Mouse (Mus musculus) testis, postnatal 10 days (tissue): ENCODE data around the gene Boc.
"Not testable (repeated sequence)": the region's sequence is repeated elsewhere in the genome, so short reads cannot be mapped to it uniquely, and the experiment has no call there.

Source experiments
- DNase-seq: peaks from one replicate; pipeline ENCODE4 v3.0.0; 2021; ENCODE audit warnings: low spot score

Boc gene

DNA sequence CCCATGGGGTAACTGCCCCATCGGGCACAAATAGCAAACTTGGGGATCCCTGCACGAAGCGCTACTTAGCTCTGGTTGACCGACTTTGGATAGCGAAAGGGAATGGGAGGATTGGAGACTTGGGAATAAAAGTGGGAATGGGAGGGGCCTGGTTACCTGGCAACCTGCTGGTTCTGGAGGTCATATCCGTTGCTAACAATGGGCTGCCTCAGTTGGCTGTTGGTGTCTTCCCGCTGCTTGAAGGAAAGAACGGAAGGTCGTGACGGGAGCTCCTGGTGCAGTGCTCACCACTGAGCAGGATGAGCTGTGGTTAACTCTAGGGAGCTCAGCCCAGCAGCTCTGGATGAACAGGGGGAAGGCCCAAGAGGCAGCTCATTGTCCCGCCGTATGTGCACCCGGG is 71.5 kb downstream of the Boc start:
- DNase-seq = no peak

DNA sequence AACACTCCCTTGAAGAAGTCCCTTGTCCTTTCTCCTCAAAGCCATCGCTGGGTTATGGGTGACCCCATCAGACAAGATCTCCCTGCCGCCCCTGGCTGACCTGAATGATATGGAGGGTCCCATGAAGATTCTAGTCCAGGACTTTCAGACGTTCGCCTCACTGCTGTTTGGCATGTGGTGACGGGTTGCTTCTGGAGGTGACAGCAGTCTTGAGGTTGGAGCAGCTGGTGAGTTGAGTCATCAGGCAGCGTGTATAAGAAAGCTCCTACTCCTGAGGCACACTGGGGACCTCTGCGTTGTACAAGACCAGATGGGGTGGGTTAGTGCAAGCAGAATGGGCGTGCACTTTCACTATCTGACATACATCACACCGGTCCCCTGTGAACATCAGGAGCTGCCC is 72.1 kb downstream of the Boc start:
- peak; percentile 37 for DNase-seq

DNA sequence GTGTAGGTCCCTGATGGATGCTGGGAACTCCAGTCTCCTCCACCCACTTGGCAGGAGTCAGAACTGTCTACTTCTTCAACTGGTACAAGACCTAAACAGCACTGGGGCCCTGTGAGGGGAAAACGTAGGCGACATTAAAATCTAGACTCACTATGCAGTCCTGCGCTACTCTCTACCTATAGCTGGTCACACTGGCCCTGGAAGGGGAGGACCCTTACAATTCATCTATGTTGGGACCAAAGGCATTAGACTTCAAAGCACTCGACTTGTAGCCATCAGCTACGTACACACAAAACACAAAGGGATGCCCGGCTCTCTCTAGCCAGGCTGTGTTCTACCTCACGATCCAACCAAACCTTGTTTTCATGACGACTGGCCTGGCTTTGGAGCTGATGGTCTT is 73.0 kb downstream of the Boc start:
- DNase-seq = no peak

DNA sequence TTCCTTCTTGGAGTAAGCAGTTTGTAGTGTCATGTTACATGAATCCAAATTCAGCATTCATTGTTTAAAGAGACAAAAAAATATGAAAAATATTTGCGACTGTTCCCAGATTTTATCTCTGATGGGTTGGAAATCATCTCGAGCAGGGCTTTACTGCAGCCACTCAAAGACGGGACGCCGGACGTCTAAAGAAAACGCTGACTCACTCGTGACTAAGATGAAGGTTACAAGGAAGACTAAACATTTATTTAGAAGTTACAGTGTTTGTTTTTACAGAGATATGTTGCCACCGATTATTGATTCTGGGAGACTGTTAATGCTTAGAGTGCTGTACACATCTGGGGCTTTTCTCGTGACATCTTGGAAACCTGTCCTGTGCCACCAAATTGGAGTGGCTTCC is 73.9 kb downstream of the Boc start:
- no peak for DNase-seq

DNA sequence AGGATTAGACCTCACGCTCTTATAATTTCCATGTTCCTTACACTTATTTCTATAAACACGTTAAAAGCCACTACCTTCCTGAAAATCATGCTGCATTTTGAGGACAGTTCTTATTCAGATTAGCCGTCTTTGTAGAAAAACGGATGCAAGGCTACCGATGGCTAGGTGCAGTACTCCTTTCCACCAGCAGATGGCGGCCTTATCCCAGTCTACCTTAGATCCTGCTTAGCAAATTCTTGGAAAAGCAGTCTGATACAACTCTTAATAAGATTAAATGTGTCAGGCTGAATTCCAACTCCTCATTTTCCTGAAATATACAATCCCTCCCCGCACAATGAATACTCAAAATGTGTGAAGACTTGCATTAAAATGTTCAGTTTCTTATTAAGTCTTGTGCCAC is 74.6 kb downstream of the Boc start:
- peak; percentile 94 for DNase-seq

DNA sequence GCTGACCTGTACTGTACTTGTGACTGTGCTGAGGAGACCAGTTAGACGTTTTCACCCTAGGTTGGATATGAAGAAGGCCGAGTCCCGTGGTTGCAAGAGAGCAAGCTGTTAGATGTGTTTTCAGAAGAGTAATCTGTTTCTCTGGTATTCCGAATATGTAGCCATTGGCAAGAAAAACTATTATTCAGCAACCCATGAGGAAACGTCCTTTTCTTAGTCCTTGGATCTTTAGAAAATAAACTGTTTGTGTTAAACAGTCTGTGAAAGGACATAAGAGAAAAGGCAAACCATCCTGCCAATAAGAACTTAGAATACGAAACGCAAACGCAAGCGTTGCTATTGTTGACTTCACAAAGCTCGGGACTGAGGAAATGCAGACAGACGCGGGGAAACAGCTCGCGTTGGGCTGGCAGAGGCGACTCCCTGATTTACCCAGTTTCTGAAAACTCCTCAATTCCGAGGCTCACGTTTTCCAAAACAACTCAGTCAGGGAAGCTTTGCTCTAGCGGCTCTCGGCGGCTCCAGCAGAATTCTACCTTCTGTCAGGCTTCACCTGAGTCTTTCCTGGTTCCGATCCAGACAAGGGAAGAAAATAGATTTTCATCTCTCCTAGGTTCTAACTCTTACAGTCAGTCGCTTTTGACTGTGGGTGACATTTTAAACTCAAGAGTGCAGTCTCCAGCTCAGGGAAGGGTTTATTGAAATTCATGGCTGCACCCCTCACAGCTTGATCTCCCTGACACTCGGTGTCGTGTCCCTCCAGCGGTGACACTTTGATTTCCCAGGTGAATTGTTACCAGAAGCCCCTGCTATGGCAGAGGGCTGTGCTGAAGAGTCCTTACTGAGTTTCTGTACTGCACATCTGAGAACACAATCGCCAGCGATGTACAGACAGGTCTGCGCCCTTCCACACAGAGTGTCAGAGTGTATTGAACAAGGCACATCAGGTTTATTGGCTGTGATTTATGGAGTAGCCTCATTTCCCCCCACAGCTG is 76.8 kb downstream of the Boc start:
- no peak for DNase-seq

DNA sequence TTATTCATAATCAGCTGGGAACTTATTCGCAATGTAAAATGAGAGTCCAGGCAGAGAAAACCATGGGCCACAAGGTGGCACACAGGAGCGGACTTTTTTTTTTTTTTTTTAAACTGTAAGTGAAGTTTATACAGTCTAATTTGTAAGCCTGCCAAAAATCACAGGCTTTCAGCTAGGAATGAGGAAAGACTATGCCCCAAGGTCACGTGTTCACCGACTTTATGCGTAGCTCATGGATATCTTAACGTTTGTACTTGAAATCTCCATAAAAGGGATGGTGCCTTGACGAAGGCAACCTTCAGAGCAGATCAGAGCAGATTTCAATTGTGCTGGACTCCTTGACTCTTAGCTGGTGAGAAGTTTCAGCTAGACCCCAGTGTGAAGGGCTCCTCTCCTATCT is 78.1 kb downstream of the Boc start:
- no peak for DNase-seq

DNA sequence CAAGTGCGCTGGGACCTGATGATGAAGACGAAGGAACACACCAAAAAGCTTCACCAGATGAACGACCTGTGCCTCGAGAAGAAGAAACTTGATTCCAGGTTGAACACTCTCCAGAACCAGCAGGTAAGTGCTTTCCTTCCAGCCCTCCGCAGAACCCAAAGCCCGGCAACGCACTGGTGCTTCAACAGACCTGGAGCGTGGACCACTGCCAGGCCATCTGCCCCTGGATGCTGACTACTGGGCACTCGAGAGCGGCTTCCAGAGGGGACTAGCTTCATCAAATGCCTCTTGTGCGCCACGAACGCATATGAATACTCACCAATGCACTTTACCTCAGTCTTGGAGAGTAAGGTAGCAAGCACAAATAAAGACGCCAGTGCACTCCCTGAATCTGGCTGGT is 78.8 kb downstream of the Boc start:
- DNase-seq = peak; percentile 52

DNA sequence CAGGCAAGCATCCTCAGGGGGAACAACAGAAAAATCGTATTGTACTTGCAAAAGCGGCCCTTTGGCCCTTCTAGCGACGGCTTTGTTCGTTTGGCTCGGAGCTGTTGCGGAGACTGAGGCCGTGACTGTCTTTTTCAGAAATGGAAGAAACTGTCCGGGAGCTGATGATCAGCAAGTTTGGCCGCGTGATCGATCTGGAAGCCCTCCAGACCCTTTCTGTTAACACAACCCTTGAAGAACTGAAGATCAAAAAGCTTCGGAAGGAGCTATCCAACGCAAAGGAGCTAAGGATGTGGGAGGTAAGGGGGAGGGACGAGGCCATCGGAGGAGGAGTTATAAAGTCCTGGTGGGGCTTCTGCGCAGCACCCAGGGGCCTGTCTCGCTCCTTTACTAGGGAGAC is 79.9 kb downstream of the Boc start:
- DNase-seq = no peak

DNA sequence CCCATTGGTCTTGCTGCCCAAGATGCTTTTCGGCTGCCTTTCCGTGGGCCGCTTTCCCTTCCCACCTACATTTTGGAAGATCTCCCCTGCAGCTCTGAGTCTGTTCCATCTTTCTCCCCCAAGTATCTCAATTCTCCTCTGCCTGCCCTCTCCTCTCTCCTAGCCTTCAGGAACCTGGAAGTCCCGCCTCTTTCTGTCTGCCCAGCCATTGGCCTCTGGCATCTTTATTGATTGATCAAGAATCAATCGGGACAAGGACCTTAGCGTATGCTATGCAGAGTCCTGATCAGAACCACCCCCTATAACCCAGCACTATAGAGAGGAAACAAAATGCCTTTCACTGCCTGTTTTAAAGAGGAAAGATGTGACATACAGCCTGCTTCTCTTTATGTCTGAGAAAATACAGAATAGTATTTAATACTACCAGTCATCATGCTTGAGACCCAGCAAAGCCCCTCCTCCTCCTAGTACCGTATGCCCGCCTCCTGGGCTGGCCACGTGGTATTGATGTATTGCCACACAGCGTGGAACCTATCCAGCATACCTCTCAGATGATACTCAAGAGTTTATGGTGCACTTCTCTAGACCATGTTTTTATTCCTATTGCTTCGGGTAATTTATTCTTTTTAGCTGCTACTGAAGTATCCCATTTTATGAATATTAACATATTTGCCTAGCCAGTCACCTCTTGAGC is 82.9 kb downstream of the Boc start:
- DNase-seq = no peak

DNA sequence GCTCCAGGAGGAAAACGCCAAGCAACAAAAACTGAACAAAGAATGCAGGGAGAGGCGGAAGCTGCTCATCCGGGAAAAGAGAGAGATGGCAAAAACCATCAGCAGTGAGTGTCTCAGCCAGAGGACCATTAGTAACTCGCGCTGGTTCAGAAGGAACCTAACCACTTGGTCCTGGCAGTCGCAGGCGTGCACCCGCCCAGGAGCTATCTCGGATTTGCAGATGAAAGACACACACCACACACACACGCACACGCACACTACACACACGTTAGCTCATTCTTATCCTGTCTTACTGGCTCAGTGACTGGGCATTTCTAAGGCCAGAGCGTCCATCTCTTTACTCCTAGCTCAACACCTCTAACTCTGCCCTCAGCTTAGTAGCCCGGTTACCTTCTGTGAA is 83.4 kb downstream of the Boc start:
- DNase-seq = no peak

DNA sequence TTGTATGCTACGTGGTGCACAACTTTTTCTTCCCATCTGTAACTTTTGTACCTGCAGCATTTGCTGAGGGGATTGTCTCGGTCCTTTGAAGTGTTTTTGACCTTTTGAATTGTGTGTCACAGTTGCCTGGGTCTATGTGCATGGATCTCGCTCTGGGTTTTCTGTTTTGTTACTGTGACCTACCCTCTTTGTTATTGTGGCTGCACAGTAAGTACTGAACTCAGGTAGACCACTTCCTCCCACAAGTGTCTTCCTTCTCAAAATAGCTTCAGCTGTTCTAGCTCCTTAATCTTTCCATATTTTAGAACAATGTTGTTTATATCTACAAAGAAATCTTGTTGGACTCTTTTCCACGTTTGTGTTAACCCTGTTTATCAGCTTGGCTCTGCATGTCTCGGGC is 97.8 kb downstream of the Boc start:
- DNase-seq = no peak

DNA sequence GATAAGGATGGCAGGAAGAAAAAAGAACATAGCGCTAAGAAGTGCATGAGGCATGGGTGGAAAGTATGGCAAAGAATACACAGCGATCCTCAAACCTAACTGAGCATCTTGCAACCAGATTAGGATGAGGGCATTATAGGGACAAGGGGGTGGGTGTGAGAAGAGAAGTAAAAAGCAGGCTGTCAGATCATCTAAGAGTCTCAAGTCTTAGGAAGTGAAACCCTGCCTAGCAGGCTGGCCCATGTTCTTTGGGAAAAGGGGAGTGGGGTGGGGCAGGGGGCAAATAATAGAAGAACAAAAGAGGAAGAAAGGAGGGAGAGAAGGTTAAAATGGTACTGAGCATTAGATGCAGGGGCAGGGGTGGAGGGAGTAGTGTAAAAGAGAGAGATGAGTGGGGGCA is 99.9 kb downstream of the Boc start:
- DNase-seq = no peak

DNA sequence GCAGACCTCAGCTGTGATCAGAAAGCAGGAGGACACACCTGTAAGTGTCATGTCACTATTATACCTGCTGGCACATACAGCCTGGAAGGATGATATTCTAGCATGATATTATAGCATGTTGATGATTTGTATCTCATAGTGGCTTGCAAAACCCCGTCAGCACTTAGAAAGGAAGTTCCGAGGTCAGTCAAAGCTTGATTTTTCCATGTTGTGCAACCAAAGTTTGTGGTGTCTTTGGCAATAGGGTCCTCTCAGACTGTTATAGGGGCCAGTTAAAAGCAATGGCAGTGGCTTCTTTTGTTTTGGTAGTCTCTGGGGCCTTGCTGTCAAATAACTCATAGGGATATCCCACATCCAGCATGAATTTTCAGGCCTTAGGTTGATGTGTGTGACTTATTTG is 100.8 kb downstream of the Boc start:
- no peak for DNase-seq

DNA sequence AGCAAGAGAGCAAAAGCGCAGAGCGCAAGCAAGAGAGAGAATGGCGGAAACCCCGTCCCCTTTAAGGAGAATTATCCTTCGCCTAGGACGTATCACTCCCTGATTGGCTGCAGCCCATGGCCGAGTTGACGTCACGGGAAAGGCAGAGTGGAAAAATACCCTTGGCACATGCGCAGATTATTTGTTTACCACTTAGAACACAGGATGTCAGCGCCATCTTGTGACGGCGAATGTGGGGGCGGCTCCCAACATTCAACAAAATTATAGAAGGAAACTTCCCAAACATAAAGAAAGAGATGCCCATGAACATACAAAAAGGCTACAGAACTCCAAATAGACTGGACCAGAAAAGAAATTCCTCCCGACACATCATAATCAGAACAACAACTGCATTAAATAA is 116.8 kb downstream of the Boc start:
- not testable (repeated sequence) for DNase-seq

DNA sequence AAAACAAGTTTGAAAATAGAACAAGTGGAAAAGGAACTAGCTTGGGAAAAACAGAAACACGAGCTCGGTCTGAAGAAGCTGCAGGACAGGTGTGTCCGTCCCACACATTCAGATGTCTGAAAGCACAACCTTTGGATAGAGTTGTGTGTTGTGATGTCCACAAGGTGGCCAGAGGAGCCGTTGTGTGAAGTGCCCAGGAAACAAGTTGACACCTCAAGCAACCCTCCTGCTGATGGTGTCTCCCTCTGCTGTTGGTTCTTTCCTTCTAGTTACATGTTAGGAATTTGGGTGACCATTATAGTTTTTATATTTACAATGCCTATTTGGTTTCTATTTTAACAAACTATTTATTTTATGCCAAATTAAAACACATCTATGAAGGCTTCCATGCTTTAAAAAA is 123.2 kb downstream of the Boc start:
- no peak for DNase-seq
